In genomic region chr19:7039088-7039720, GRCm38 (mm10) we compare ENCODE assay signal across 8 mouse cellular contexts. TPM values are rescaled to one million over a fixed set of nuclear protein-coding genes. Genes with fewer than 3 reads are reported as not detected.
DNase-seq lines count a peak whose midpoint lies in the region; ATAC-seq and TF ChIP-seq lines count a peak whose summit lies in the region.

No protein-coding gene starts in this region.

- no peaks in the 10 kb centered on the region for H3K27me3 ChIP-seq in E14TG2a.4 (ENCODE audit: insufficient read depth, low read length)
- H3K27me3 ChIP-seq in embryonic facial prominence, embryonic 14.5 days (replicated peaks; ENCODE audit: control insufficient read depth, insufficient read depth, low read length), result no peaks in the 10 kb centered on the region
- no peaks in the 10 kb centered on the region for H3K27me3 ChIP-seq in heart, embryonic 11.5 days (ENCODE audit: control insufficient read depth, insufficient read depth, low read length)
- no peaks in the 10 kb centered on the region for H3K27me3 ChIP-seq in liver, embryonic 16.5 days (ENCODE audit: control insufficient read depth, insufficient read depth, low read depth, low read length)
- no peaks in the 10 kb centered on the region for H3K27me3 ChIP-seq in neural tube, embryonic 14.5 days (ENCODE audit: control insufficient read depth, insufficient read depth, low read length)

- no peak for TF ChIP-seq CTCF in E14TG2a.4 (conservative IDR thresholded peaks at IDR 0.05; ENCODE audit: low read length)

- peak; percentile 5 for ATAC-seq in embryonic facial prominence, embryonic 14.5 days (ENCODE audit: low read depth)
- peak; percentile 22 for ATAC-seq in heart, embryonic 11.5 days (replicated peaks; ENCODE audit: insufficient number of reproducible peaks, low FRiP score, low TSS enrichment)
- ATAC-seq in liver, embryonic 16.5 days (ENCODE audit: low read depth), result peak; percentile 1
- peak; percentile 22 for ATAC-seq in neural tube, embryonic 14.5 days (ENCODE audit: low read depth)

- H3K4me1 ChIP-seq in E14TG2a.4 (replicated peaks; ENCODE audit: low read depth, low read length), result peaks cover 61% of the 10 kb centered on the region
- H3K4me1 ChIP-seq in embryonic facial prominence, embryonic 14.5 days (ENCODE audit: control insufficient read depth, insufficient read depth, low read length), result peaks cover 13% of the 10 kb centered on the region
- H3K4me1 ChIP-seq in heart, embryonic 11.5 days (ENCODE audit: control insufficient read depth, insufficient read depth, low read length), result peaks cover 20% of the 10 kb centered on the region
- H3K4me1 ChIP-seq in liver, embryonic 16.5 days (ENCODE audit: control insufficient read depth, low read depth, low read length), result peaks cover 25% of the 10 kb centered on the region
- peaks cover 22% of the 10 kb centered on the region for H3K4me1 ChIP-seq in neural tube, embryonic 14.5 days (ENCODE audit: control insufficient read depth, insufficient read depth, low read length)

- H3K4me2 ChIP-seq in embryonic facial prominence, embryonic 14.5 days (ENCODE audit: low read depth, low read length), result peak overlapping the region; percentile 85
- H3K4me2 ChIP-seq in heart, embryonic 11.5 days, result peak overlapping the region; percentile 90
- peak overlapping the region; percentile 92 for H3K4me2 ChIP-seq in liver, embryonic 16.5 days (ENCODE audit: low read depth, low read length)
- peak overlapping the region; percentile 69 for H3K4me2 ChIP-seq in neural tube, embryonic 14.5 days (ENCODE audit: low read depth, low read length)

- DNase-seq in adrenal gland, adult 2 months, result peak; percentile 77
- peak; percentile 67 for DNase-seq in embryonic facial prominence, embryonic 14.5 days (ENCODE audit: low spot score)
- DNase-seq in kidney, postnatal 10 days, result peak; percentile 77
- DNase-seq in thymus, postnatal 4 days, result peak; percentile 80

- H3K27ac ChIP-seq in embryonic facial prominence, embryonic 14.5 days (replicated peaks; ENCODE audit: low read depth, low read length), result peak overlapping the region; percentile 85
- peak overlapping the region; percentile 87 for H3K27ac ChIP-seq in heart, embryonic 11.5 days (ENCODE audit: low read depth, low read length)
- H3K27ac ChIP-seq in liver, embryonic 16.5 days (ENCODE audit: low read length), result peak overlapping the region; percentile 89
- peak overlapping the region; percentile 88 for H3K27ac ChIP-seq in neural tube, embryonic 14.5 days (ENCODE audit: low read depth, low read length)

- H3K9me3 ChIP-seq in E14TG2a.4 (ENCODE audit: low read length), result no peaks in the 10 kb centered on the region
- no peaks in the 10 kb centered on the region for H3K9me3 ChIP-seq in embryonic facial prominence, embryonic 14.5 days (ENCODE audit: control insufficient read depth, low read length)
- no peaks in the 10 kb centered on the region for H3K9me3 ChIP-seq in heart, embryonic 11.5 days (replicated peaks; ENCODE audit: control insufficient read depth, low read length)
- no peaks in the 10 kb centered on the region for H3K9me3 ChIP-seq in liver, embryonic 16.5 days (replicated peaks; ENCODE audit: control insufficient read depth, low read length)
- no peaks in the 10 kb centered on the region for H3K9me3 ChIP-seq in neural tube, embryonic 14.5 days (ENCODE audit: control insufficient read depth, low read length)

- 3% methylated on average over 19 of the region's 35 CpGs for WGBS in embryonic facial prominence, embryonic 14.5 days
- WGBS in heart, embryonic 11.5 days (ENCODE audit: insufficient replicate concordance), result 1% methylated on average over 33 of the region's 35 CpGs
- WGBS in liver, embryonic 16.5 days (ENCODE audit: insufficient replicate concordance), result 1% methylated on average over 35 of the region's 35 CpGs
- 3% methylated on average over 32 of the region's 35 CpGs for WGBS in neural tube, embryonic 14.5 days

- peaks cover 48% of the 10 kb centered on the region for H3K36me3 ChIP-seq in E14TG2a.4 (ENCODE audit: insufficient read depth, low read length)
- peaks cover 18% of the 10 kb centered on the region for H3K36me3 ChIP-seq in embryonic facial prominence, embryonic 14.5 days (ENCODE audit: control insufficient read depth, insufficient read depth, low read length)
- peaks cover 9% of the 10 kb centered on the region for H3K36me3 ChIP-seq in heart, embryonic 11.5 days (ENCODE audit: control insufficient read depth, insufficient read depth, low read length)
- H3K36me3 ChIP-seq in liver, embryonic 16.5 days (ENCODE audit: control insufficient read depth, insufficient read depth), result peaks cover 10% of the 10 kb centered on the region
- peaks cover 10% of the 10 kb centered on the region for H3K36me3 ChIP-seq in neural tube, embryonic 14.5 days (ENCODE audit: control insufficient read depth, insufficient read depth, low read length)

- peak overlapping the region; percentile 90 for H3K9ac ChIP-seq in embryonic facial prominence, embryonic 14.5 days (ENCODE audit: low read depth, low read length)
- H3K9ac ChIP-seq in heart, embryonic 11.5 days (ENCODE audit: low read depth, low read length), result peak overlapping the region; percentile 82
- peak overlapping the region; percentile 96 for H3K9ac ChIP-seq in liver, embryonic 16.5 days (ENCODE audit: low read depth, low read length)
- peak overlapping the region; percentile 96 for H3K9ac ChIP-seq in neural tube, embryonic 14.5 days (replicated peaks; ENCODE audit: low read depth, low read length)

- peak overlapping the region; percentile 97 for H3K4me3 ChIP-seq in E14TG2a.4 (replicated peaks; ENCODE audit: low read length)
- H3K4me3 ChIP-seq in embryonic facial prominence, embryonic 14.5 days (ENCODE audit: low read depth, low read length), result peak overlapping the region; percentile 93
- peak overlapping the region; percentile 88 for H3K4me3 ChIP-seq in heart, embryonic 11.5 days (ENCODE audit: low read depth, low read length)
- H3K4me3 ChIP-seq in liver, embryonic 16.5 days (ENCODE audit: low read depth, low read length), result peak overlapping the region; percentile 94
- H3K4me3 ChIP-seq in neural tube, embryonic 14.5 days (ENCODE audit: low read depth, low read length), result peak overlapping the region; percentile 84

RNA-seq across cellular contexts. Expression of gene Stip1, which starts 0.6 kb away (rescaled TPM):
- 100 to 1,000 TPM; 175 to 323 TPM for total RNA-seq in adrenal gland, adult 2 months (2021)
- 22.8 and 43.0 TPM in 2 replicates for polyA plus RNA-seq in adrenal gland, adult 2 months (2012; rRNA removed)
- polyA plus RNA-seq in embryonic facial prominence, embryonic 14.5 days (2014; fragmentation: Nextera tagmentation; extraction: Ambion mirVana), result 216 and 228 TPM in 2 replicates
- polyA plus RNA-seq in heart, embryonic 11.5 days (2014; fragmentation: Nextera tagmentation; extraction: Ambion mirVana), result 266 and 283 TPM in 2 replicates
- 103 and 104 TPM in 2 replicates for polyA plus RNA-seq in liver, embryonic 16.5 days (2015; fragmentation: Nextera tagmentation; extraction: Ambion mirVana)
- polyA plus RNA-seq in neural tube, embryonic 14.5 days (2014; fragmentation: Nextera tagmentation; extraction: Ambion mirVana), result 207 and 215 TPM in 2 replicates

RNA-seq across cellular contexts. Expression of gene Macrod1, which starts 17.4 kb away (rescaled TPM):
- total RNA-seq in adrenal gland, adult 2 months (2021), result 10 to 100 TPM; 56.4 to 65.1 TPM
- 134 and 138 TPM in 2 replicates for polyA plus RNA-seq in adrenal gland, adult 2 months (2012; rRNA removed)
- polyA plus RNA-seq in embryonic facial prominence, embryonic 14.5 days (2014; fragmentation: Nextera tagmentation; extraction: Ambion mirVana), result 27.1 and 30.3 TPM in 2 replicates
- 13.3 and 16.7 TPM in 2 replicates for polyA plus RNA-seq in heart, embryonic 11.5 days (2014; fragmentation: Nextera tagmentation; extraction: Ambion mirVana)
- polyA plus RNA-seq in liver, embryonic 16.5 days (2015; fragmentation: Nextera tagmentation; extraction: Ambion mirVana), result 4.6 and 5.8 TPM in 2 replicates
- 4.7 and 5.6 TPM in 2 replicates for polyA plus RNA-seq in neural tube, embryonic 14.5 days (2014; fragmentation: Nextera tagmentation; extraction: Ambion mirVana)

RNA-seq across cellular contexts. Expression of gene Fermt3, which starts 19.9 kb away (rescaled TPM):
- total RNA-seq in adrenal gland, adult 2 months (2021), result 1 to 10 TPM; 6.7 to 7.1 TPM
- 10.4 and 10.8 TPM in 2 replicates for polyA plus RNA-seq in adrenal gland, adult 2 months (2012; rRNA removed)
- polyA plus RNA-seq in embryonic facial prominence, embryonic 14.5 days (2014; fragmentation: Nextera tagmentation; extraction: Ambion mirVana), result 10.4 and 10.8 TPM in 2 replicates
- 11.5 and 11.9 TPM in 2 replicates for polyA plus RNA-seq in heart, embryonic 11.5 days (2014; fragmentation: Nextera tagmentation; extraction: Ambion mirVana)
- 103 and 105 TPM in 2 replicates for polyA plus RNA-seq in liver, embryonic 16.5 days (2015; fragmentation: Nextera tagmentation; extraction: Ambion mirVana)
- 1.9 and 4.9 TPM in 2 replicates for polyA plus RNA-seq in neural tube, embryonic 14.5 days (2014; fragmentation: Nextera tagmentation; extraction: Ambion mirVana)

RNA-seq across cellular contexts. Expression of gene Trpt1, which starts 43.3 kb away (rescaled TPM):
- total RNA-seq in adrenal gland, adult 2 months (2021), result 10 to 100 TPM; 11.5 to 16.3 TPM
- polyA plus RNA-seq in adrenal gland, adult 2 months (2012; rRNA removed), result 18.1 and 20.3 TPM in 2 replicates
- polyA plus RNA-seq in embryonic facial prominence, embryonic 14.5 days (2014; fragmentation: Nextera tagmentation; extraction: Ambion mirVana), result 10.1 and 13.4 TPM in 2 replicates
- polyA plus RNA-seq in heart, embryonic 11.5 days (2014; fragmentation: Nextera tagmentation; extraction: Ambion mirVana), result 13.4 and 14.7 TPM in 2 replicates
- polyA plus RNA-seq in liver, embryonic 16.5 days (2015; fragmentation: Nextera tagmentation; extraction: Ambion mirVana), result 1.6 and 2.5 TPM in 2 replicates
- polyA plus RNA-seq in neural tube, embryonic 14.5 days (2014; fragmentation: Nextera tagmentation; extraction: Ambion mirVana), result 22.2 and 29.8 TPM in 2 replicates

RNA-seq across cellular contexts. Expression of gene Nudt22, which starts 43.3 kb away (rescaled TPM):
- total RNA-seq in adrenal gland, adult 2 months (2021), result 10 to 100 TPM; 28.3 to 40.7 TPM
- polyA plus RNA-seq in adrenal gland, adult 2 months (2012; rRNA removed), result 122 and 130 TPM in 2 replicates
- 21.9 and 22.9 TPM in 2 replicates for polyA plus RNA-seq in embryonic facial prominence, embryonic 14.5 days (2014; fragmentation: Nextera tagmentation; extraction: Ambion mirVana)
- 24.6 and 25.2 TPM in 2 replicates for polyA plus RNA-seq in heart, embryonic 11.5 days (2014; fragmentation: Nextera tagmentation; extraction: Ambion mirVana)
- 10.1 and 10.5 TPM in 2 replicates for polyA plus RNA-seq in liver, embryonic 16.5 days (2015; fragmentation: Nextera tagmentation; extraction: Ambion mirVana)
- 22.0 and 22.6 TPM in 2 replicates for polyA plus RNA-seq in neural tube, embryonic 14.5 days (2014; fragmentation: Nextera tagmentation; extraction: Ambion mirVana)

Comparison
In these comparisons a context has a peak if more than half of its experiments do, and no peak if none do; other contexts are left out.
1. Peak in every context shown above with its lines: DNase-seq, ATAC-seq, H3K4me3 ChIP-seq and H3K27ac ChIP-seq.